Mouse (Mus musculus) CH12.LX (cell line): ENCODE results near the gene Mcf2l.

Experiments
- CTCF ChIP-seq, 2 experiments: IDR thresholded peaks in 1 of 2; conservative IDR thresholded peaks in 1 of 2; 2 replicates each; pipeline ENCODE4 v1.5.1; 2011 to 2012; ENCODE audit warnings: low read depth in 2 of 2, low read length in 2 of 2, improper control_type of control experiment in 1 of 2, inconsistent platforms in 1 of 2, mild to moderate bottlenecking in 1 of 2, moderate library complexity in 1 of 2
- EP300 ChIP-seq: IDR thresholded peaks from 2 replicates; pipeline ENCODE4 v1.6.1; 2011; ENCODE audit warnings: low read length, improper control_type of control experiment
- GABPA ChIP-seq: IDR thresholded peaks from 2 replicates; pipeline ENCODE4 v1.6.1; 2012; ENCODE audit warnings: low read depth, low read length, improper control_type of control experiment, inconsistent platforms; ENCODE audit not compliant: insufficient replicate concordance
- UBTF ChIP-seq: IDR thresholded peaks from 2 replicates; pipeline ENCODE4 v1.6.1; 2012; ENCODE audit warnings: low read depth, mild to moderate bottlenecking, inconsistent platforms, low read length, improper control_type of control experiment, moderate library complexity

DNA sequence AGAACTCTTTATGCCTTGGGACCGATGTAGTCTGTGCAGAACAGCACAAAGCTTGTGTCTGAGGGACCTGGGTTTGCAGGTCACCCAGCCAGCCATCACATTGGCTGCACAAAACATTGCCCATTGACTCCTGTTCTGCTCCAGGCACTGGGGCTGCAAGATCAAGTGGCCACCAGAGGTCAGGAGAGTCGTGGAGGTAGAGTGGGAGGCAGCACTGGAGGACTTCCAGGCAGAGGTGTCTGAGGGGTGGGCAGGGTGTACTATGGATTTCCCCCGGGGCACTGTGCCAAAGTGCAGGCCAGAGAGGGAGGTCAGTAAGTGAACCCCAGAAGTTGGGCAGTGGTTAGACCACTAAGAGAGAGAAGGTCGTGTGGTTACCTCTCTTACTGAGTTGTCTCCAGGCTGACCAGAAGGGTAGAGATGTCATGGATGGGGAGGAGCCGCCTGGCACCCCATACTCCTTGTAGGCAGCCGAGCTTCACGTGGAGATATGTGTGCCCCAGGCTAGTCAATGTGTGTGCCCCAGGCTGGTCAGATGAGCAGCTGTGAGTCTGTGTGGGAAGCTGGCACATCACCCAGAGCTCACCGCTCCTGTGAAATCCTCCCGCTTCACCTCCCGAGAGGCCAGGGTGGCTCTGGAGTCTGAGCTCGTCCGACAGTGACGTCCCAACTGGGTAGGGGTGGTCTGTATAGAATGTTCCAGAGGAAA is 115.3 kb downstream of the Mcf2l start:
- peak in 1 of 2 experiments; percentile 55; a peak in 2 of 4 replicates for TF ChIP-seq CTCF (conservative IDR thresholded peaks at IDR 0.05 in 1 of 2, IDR thresholded peaks at IDR 0.05 in 1 of 2; ENCODE audit: low read depth in 2 of 2, low read length in 2 of 2)
- TF ChIP-seq UBTF, result no peak
- no peak for TF ChIP-seq EP300
- TF ChIP-seq GABPA, result no peak
